Mouse (Mus musculus): ENCODE data around the gene Tns2.

Gene Tns2

DNA sequence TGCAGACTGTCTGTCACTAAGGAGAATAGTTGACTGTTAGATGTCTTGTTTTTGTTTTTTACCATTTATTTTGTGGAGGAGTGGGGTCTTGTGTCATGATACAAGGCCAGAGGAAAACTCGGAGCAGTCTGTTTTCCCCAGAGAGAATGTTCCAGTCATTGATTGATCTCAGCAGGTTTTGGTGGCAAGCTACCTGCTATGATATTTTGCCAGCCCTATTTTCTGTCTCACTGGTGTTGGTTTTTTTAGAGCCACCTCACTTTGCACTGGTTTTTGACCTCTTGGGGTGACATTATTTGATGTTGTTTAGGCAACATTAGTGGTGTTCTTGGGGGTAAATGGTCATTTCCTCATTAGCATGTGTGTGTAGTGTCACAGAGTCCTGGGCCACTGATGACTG, 8.5 kb upstream of the Tns2 start:
- in situ Hi-C loops (cut with MboI): no loop called here

DNA sequence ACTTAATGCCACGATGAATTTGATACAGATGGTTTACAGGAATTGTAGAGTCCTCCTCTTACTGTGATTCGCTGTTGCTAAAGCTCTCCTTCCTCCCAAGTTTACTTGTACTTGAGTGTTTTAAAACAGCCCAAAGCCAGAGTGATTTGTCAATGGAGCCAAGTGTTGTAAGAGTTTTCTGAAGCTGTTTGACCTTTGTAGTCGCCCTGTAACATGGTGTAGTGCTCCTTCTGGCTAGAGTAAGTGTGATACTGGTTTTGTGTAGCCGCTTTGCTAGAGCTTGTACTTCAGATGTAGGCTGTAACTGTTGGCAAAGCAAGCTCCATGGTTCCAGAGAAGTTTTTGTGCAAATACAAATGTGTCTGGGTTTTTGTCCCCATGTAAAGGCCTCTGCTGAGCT, 8.0 kb upstream of the Tns2 start:
- in situ Hi-C loops (cut with MboI): no loop called here

DNA sequence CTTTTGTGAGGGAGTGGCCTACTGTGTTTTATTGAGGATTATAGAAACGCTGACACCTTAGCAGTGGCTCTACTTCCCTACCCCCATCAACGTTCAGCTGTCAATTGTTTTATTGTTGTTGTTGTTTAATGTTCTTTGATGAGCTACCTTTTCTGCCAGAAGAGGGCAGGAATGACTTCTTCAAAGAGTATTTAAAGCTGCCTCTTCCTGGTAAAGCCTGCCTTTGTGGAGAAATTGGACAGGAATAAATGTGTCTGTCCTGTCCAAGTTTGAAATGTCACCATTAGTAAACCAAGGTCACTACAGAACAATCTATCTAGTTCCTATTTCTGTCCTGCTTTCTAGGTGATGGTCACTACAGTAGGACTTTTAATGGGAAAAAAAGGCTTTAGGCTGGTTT, 6.1 kb upstream of the Tns2 start:
- in situ Hi-C loops (cut with MboI): no loop called here

GRCm38 (mm10) chr15:102094988-102095387, 5.2 kb upstream of the Tns2 start:
- in situ Hi-C loops (cut with MboI): no loop called here

DNA sequence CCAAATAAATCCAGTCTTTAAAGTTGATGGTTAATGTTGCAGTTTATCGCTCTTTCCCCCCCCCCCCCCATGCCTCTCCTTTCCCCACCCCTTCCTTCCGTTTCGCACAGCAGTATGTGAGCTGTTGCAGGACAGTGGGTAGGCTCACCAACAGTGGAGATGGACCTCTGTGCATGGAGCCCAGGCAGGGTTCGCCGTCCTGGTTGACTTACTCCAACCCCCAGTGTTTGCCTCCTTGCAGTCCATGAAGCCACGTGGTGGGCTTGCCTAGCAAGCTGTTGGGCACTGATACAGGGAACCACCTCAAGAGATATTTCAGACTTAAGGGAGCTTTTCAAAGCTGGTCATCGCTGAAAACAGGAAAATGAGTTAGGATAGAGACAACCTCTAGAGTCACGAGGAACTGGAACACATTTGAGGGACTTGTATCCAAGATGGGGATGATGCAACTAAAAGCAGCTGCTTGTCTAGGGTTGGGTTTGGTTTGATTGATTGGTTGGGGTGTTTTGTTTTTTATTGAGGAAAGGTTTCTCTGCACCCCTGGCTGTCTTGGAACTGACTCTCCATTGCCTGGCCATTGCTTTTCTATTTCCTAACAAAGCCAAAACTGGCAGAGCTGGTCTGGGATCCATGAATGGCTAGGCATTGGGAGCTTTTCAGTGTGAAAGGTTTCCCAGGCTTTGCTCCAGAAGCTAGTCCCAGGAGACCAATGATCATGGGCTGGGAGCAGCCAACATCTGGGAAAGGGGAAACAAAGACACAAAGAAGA, 2.9 kb upstream of the Tns2 start:
- in situ Hi-C loops (cut with MboI): no loop called here

DNA sequence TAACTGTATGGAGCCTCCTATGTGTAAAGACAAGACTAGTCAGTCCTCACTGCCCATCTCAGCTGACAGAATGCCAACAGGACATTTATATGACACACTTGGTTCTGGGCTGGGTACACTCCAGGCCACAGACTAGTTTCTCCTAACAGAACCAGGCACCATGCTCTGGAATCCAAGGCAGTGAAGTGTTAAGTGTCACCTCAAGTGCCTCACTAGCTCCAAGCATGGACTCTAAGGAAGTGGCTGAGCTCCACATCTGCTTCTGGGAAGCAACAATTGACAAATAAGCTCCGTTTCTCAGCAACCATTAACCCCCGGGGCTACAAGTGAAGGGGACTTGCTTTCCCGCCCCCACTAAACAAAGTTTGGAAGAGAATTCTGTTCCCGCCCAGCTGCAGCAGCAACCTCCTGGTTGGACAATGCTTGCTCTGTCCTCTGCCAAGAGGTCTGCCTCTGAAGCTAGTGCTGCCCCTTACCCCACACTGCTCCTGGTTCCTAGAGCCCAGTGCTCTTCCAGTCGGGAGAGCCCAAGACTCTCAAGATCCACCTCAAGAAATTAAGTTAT, 2.1 kb upstream of the Tns2 start:
- in situ Hi-C loops (cut with MboI): no loop called here

DNA sequence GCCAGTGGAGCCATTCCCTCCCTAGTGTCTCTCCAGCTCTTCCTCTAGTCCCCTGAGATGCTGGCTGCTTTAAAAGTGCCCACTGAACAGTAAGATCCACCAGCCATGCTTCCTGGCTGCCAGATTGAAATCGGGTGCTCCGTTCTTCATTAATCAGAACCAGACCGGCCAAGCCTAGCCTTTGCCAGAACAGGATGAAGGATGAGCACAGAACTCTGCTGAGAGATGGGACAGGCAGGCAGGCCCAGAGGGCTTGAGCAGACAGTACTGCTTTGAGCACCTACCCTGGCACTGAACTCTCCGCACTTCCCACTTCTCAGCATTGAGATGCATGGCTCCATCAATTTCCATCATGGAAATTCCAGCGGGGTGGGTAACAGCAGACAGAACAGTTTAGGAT, 953 bp upstream of the Tns2 start:
- in situ Hi-C loops (cut with MboI): no loop called here

DNA sequence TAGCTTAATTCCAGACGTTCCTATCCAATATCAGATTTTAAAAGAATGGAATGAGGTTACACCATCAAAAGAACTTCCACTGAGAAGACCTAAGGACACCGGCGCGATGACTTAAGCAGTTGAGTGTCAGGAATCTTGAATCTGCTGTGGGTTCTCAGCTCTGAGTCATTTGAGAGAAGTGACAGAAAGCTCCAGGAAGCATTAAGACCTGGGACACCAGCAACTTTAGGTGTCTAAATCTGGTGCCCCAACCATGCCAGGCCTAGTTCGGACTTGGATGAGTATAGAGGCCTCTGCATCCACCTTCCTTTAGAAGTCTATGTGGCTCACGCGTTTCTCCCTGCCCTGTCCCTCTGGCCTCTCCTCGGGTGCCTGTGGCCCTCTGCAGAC, 447 bp upstream of the Tns2 start:
- in situ Hi-C loops (cut with MboI): no loop called here

GRCm38 (mm10) chr15:102100996-102101671, 921 bp downstream of the Tns2 start:
- in situ Hi-C loops (cut with MboI): no loop called here

DNA sequence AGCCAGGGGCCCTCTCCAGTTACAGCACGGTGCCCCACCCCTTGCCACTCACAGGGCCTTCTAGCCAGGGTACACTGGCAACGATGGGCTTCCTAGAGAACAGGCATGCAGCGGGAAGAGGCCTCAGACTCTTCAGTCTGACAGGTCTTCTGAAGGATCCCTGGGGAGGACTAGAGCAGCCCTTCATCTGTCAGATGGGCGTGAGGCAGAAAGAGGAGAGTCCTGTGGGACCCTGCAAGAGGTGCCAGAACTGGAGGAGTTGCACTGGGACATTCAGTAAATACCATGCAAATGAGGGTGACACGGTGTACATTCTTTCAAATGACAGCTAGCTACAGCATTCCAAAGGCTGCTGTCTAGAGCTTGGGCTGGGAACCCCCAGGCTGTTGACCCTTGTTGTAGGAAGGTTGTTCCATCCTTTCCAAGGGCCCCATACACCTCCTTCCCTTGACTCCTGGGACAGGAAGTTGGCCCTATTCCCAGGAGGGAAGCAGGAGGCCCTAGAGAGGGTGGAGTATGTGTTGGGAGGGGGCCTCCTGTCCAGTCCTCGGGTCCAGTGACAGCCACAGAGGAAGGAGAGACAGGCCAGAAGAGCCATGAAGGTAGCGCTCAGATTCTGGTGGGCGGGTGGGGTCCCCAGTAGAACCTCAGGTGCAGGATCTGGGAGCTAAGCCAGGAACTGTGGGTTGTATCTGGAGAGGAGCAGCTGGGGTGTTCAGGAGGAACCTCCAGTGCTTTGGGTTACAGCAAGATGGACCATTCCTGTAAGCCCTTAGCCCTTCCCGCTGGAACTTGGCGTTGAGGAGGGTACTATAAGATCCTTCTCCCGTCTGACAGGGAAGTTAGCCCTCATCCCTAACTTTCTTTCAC, 1.7 kb downstream of the Tns2 start:
- in situ Hi-C loops (cut with MboI): no loop called here

DNA sequence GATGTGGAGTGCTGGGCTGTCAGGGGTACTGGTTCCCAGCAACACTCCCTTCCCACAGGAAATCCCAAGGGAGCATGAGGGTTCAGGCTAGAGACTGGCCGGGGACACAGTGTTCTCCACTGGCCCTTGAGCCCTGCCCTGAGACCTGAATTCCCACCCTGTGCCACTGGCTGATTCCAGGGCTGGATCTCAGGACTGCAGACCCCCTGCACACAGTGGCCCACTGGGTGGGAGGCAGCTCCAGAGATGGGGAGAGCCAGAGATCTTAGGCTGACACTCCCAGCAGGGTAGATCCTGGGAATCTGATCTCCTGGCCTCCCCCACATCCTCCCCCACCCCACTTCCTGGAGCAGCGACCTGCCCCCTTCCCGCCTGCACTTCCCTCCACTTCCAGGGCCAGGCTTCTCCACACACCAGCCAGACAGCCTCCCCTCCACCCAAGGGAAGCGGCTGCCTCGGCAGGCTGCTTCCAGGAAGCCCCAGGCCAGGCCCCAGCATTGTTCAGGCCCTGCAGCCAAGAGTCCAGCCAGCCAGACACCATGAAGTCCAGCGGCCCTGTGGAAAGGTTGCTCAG, 2.4 kb downstream of the Tns2 start:
- in situ Hi-C loops (cut with MboI): no loop called here

DNA sequence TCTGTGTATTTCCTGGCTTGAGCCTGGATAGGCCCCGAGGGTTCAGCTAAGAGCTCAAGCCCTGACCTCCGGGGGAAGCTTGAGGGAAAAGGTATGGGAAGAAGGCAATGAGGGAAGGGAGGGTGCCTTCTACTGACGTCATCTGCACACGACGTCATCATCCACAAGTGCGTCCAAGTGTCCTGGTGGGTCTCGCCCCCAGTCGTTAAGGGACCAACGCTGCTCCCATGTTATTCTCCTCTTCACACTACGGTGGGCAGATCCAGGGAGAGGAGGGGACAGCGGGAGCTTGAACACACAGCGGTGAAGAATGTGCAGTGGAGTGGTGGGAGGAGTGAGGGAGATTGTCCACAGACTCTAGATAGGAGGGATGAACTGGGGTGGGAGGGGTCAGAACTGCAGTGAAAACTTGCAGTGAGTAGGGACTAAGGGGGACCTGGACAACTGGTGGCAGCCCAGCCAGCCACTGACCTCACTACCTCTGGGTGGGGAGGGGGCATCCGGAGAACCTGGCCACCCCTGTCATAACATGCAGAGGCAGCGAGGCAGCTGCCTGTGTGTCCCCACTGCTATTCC, 3.2 kb downstream of the Tns2 start:
- in situ Hi-C loops (cut with MboI): no loop called here

DNA sequence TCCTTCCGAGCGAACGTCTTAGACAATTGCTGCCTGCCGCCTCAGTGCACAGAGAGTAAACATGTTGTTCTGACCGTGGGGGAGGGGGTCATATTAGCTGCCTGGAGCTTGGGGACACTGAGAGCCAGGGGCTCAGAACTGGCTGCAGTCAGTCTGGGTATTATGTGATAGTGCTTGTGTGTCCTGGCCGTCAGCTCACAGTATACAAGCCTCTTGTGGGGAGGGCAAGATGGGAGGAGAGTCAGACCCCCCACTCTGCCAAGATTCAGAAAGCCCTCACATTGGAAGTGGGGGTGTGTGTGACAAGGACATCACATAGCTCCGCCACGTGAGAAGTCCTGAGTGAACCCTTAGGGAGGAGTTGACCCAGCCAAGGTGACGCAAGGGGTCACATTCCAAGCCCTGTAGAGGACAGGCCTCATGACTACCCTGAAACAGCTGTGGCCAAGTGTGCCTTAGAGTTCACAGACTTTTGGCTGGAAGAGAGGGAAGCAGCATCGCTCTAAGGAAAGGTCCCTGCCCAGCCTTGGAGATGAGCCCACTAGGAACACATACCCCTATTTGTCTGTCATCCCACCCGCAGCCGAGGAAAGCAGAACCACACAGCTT, 3.8 kb downstream of the Tns2 start:
- in situ Hi-C loops (cut with MboI): no loop called here

GRCm38 (mm10) chr15:102105360-102105759, 5.1 kb downstream of the Tns2 start:
- in situ Hi-C loops (cut with MboI): no loop called here

DNA sequence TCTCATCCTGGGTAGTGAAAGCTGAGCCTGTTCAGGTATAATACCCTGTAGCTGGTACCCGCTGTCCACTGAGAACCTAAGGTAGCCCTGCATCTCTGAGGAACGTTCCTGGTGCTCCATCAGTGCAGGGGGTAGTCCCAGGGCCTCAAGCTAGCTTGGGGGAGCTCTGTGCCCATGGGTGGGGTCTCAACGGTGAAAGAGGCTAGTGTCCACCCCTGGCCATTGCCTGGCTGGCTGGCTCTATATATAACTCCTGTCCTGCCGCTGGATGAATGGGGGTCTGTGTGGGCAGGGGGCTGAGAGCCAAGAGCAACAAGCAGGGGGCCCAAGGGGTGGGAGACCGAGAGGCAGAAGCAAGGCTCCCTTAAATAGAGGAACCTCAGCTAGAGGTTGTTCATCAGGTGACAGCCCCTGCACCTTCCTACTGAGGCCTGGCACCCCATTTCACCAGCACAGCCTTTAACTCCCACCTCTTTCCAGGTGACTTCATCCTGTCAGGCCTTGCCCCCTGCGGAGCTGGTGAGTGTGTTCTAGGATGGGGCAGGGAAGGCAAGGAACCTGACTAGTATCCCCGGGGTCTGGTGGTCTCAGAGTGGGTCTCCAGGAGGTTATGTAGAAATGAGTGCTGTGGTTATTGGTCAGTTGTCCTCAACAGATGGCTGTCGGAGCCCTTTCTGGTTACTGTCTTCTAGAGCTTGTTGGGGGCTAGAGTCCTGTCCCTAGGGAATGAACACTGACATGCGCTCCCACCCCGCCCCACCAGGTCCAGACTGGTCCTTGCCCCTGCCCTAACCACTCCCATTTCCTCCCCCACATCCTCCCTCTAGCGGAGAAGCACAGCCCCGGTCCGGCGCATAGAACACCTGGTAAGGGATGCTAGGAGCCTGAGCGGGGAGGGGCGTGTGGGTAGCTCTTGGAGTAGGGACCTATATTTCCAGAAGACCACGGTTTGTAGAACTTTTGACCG, 5.8 kb downstream of the Tns2 start:
- in situ Hi-C loops (cut with MboI): no loop called here

DNA sequence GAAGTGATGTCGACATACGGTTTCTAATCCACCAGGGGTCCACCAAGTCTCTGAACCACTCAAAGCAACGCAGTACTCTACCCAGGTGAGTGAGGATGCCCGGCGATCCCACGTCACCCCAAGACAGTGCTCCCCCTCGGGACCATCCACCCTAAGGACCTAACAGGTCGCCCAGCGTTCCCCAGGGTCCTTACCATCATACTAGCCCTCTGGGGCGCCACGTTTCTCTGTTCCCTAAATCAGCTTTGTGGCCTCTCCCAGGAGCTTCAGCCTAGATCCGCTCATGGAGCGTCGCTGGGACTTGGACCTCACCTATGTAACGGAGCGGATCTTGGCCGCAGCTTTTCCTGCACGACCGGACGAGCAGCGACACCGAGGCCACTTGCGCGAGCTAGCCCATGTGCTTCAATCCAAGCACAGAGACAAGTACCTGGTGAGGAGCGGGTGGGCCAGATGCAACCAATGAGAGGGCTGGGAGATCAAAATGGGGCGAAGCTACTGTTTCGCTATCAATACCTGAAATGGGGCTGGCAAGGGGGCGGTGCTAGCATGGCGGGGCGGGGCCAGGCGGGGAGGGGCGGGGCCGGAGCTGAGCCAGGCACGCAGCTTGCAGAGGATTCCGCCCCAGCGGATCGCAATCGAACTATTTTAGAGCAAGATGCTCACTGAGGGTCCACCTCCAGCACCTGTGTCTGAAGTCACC, 6.7 kb downstream of the Tns2 start:
- in situ Hi-C loops (cut with MboI): no loop called here

GRCm38 (mm10) chr15:102107689-102108573, 7.7 kb downstream of the Tns2 start:
- in situ Hi-C loops (cut with MboI): no loop called here

Data from mature B cell (primary cell).